ENCODE assay signal across 1 mouse cellular context in the genomic region with DNA sequence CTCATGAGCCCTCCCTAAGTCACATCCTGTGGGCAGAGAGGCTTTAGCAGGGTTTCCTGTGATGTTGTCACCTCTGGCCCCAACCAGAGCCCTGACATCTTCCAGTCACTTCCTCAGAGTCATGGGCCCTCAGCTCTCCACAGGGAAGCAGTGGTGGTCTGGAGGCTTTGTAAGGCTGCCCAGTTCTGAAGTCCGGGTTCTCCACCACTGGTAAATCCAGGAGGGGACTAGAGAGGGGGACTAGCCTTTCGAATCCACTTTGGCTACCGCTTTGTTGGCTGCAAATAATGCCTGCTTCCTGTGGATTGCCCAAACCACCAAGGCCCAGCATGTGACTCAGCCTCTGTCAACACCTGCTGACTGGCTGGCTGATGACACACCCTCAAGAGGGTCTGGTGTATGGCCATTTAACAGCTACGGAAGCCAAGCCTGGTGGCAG.
A peak's percentile ranks its signal among the peaks of the same experiment; 100 is the strongest.
TF ChIP-seq lines count a peak whose summit lies in the region.

No protein-coding gene starts in this region.

TF ChIP-seq in CH12.LX, 34 proteins besides CTCF, POLR2A, EP300 and RAD21 (continued from another document):
- TF ChIP-seq USF2 (conservative IDR thresholded peaks at IDR 0.05; ENCODE audit: low read depth, low read length) (peak; percentile 39; the same call in 1 of the 2 replicates), JUN (IDR thresholded peaks at IDR 0.05; ENCODE audit: insufficient read depth, low read depth, low read length) (no peak), SMC3 (IDR thresholded peaks at IDR 0.05; ENCODE audit: low read depth, low read length) (peak; percentile 10), HCFC1 (IDR thresholded peaks at IDR 0.05; ENCODE audit: low read depth, low read length) (peak; percentile 48; the same call in 1 of the 2 replicates), IRF4 (IDR thresholded peaks at IDR 0.05; ENCODE audit: low read depth, low read length) (0 out of 2 replicates have a peak, but pooled peaks have one; percentile 20), ZMIZ1 (IDR thresholded peaks at IDR 0.05; ENCODE audit: low read depth, low read length) (0 out of 2 replicates have a peak, but pooled peaks have one; percentile 29), MXI1 (IDR thresholded peaks at IDR 0.05; ENCODE audit: low read depth, low read length) (peak; percentile 73), ETS1 (conservative IDR thresholded peaks at IDR 0.05; ENCODE audit: low read depth, low read length) (peak; percentile 76), CHD1 (IDR thresholded peaks at IDR 0.05; ENCODE audit: low read depth, low read length) (no peak), ZC3H11A (IDR thresholded peaks at IDR 0.05; ENCODE audit: low read depth, low read length) (no peak), SIN3A (IDR thresholded peaks at IDR 0.05; ENCODE audit: low read length) (peak; percentile 81), POLR2AphosphoS2 (IDR thresholded peaks at IDR 0.05; ENCODE audit: low read depth, low read length) (no peak), USF1 (IDR thresholded peaks at IDR 0.05; ENCODE audit: low read depth, low read length) (peak; percentile 65), MAX (IDR thresholded peaks at IDR 0.05; ENCODE audit: low read length) (peak; percentile 91), KAT2A (IDR thresholded peaks at IDR 0.05; ENCODE audit: insufficient replicate concordance, low read length) (no peak), BHLHE40 (IDR thresholded peaks at IDR 0.05; ENCODE audit: low read depth, low read length) (peak; percentile 86), NELFE (IDR thresholded peaks at IDR 0.05; ENCODE audit: low read depth, low read length) (0 out of 2 replicates have a peak, but pooled peaks have one; percentile 46), JUND (conservative IDR thresholded peaks at IDR 0.05; ENCODE audit: low read depth, low read length) (0 out of 2 replicates have a peak, but pooled peaks have one; percentile 28)
